Comparison of ENCODE assay signal across 23 mouse cellular contexts in genomic region chr10:13878696-13879095, GRCm38 (mm10).
"Had no signal": no experiment of that assay in that cellular context is flagged by ENCODE, and none has a peak within 500 bp of the region (broad histone marks: within the 10 kb centered on the region; RNA-seq: fewer than 3 reads in every experiment).

No protein-coding gene starts in this region.

- H3K4me3 ChIP-seq: heart, embryonic 10.5 days; heart, embryonic 12.5 days; hindbrain, embryonic 10.5 days; hindbrain, embryonic 12.5 days; intestine, embryonic 15.5 days; layer of hippocampus, adult 2 months; limb, embryonic 13.5 days; limb, embryonic 15.5 days; liver, embryonic 12.5 days had no signal

- H3K27me3 ChIP-seq: heart, embryonic 12.5 days; hindbrain, embryonic 12.5 days; intestine, embryonic 15.5 days; limb, embryonic 13.5 days; limb, embryonic 15.5 days; liver, embryonic 12.5 days had no signal

- DNase-seq: gastrocnemius, postnatal 25 days; heart, adult 18-20 months; heart, postnatal 10 days; heart, postnatal 4 days; kidney, adult 18-20 months; kidney, adult 8-10 months; kidney, postnatal 10 days; kidney, postnatal 25 days; kidney, postnatal 4 days; layer of hippocampus, adult 9-11 months; layer of hippocampus, postnatal 36 days; left cerebral cortex, postnatal 4 days had no signal

- H3K27ac ChIP-seq: heart, embryonic 10.5 days; hindbrain, embryonic 10.5 days; hindbrain, embryonic 12.5 days; hindbrain, embryonic 14.5 days; intestine, embryonic 15.5 days; layer of hippocampus, adult 2 months; limb, embryonic 13.5 days; limb, embryonic 15.5 days; liver, embryonic 12.5 days; liver, embryonic 14.5 days had no signal

- H3K4me1 ChIP-seq: heart, embryonic 12.5 days; hindbrain, embryonic 10.5 days; hindbrain, embryonic 12.5 days; limb, embryonic 13.5 days; limb, embryonic 15.5 days had no signal
